Mouse (Mus musculus): ENCODE measurements around the gene Ift20. TPM values are rescaled to one million over a fixed set of nuclear protein-coding genes. Genes with fewer than 3 reads are reported as not detected.

The Ift20 gene
- polyA plus RNA-seq, 1 experiment from 2014 or later: 124 TPM

GRCm38 (mm10) chr11:78502909-78503650 is 33.1 kb upstream of the Ift20 start, which contains the start of gene Sebox:
TSS of gene Sebox (plus strand) at chr11:78503447.
- no peak for ATAC-seq

GRCm38 (mm10) chr11:78505430-78505829 is 30.7 kb upstream of the Ift20 start:
- Histone ChIP-seq H3K27ac (no peak overlapping the region), H3K4me1 (replicated peaks) (no peaks in the 10 kb centered on the region), H3K36me3 (peaks cover 47% of the 10 kb centered on the region), H3K4me3 (replicated peaks) (no peak overlapping the region), H3K4me2 (replicated peaks) (no peak overlapping the region), H3K27me3 (peaks cover under 1% of the 10 kb centered on the region; the same call in 1 of the 2 replicates), H3K9ac (replicated peaks) (no peak overlapping the region), H3K9me3 (no peaks in the 10 kb centered on the region)
- ATAC-seq: no peak
- 85% methylated on average over 3 of the region's 3 CpGs for WGBS

More at GRCm38 (mm10) chr11:78502909-78503650, 33.1 kb upstream of the Ift20 start, which contains the start of gene Sebox:
- 72% methylated on average over 7 of the region's 7 CpGs for WGBS
- Histone ChIP-seq H3K27ac (no peak within 1 kb of the TSS), H3K36me3 (peaks cover 29% of the 10 kb centered on the region), H3K9me3 (no peaks in the 10 kb centered on the region), H3K9ac (replicated peaks) (no peak within 1 kb of the TSS), H3K4me2 (replicated peaks) (no peak within 1 kb of the TSS), H3K4me1 (replicated peaks) (peaks cover 10% of the 10 kb centered on the region; the same call in 1 of the 2 replicates), H3K4me3 (replicated peaks) (no peak within 1 kb of the TSS), H3K27me3 (peaks cover 16% of the 10 kb centered on the region; the same call in 1 of the 2 replicates)

DNA sequence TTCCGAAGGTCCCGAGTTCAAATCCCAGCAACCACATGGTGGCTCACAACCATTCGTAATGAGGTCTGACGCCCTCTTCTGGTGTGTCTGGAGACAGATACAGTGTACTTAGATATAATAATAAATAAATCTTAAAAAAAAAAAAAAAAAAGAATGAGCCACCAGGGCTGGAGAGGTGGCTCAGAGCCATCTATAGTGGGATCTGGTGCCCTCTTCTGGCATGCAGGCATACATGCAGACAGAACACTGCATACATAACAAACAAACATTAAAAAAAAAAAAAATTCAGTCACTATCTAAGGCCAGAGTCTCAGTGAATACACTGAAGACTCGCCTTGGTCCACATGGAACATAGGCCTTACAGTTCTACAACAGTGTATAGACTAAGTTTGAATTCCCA is 27.0 kb upstream of the Ift20 start:
- WGBS: 83% methylated on average over 5 of the region's 5 CpGs
- ATAC-seq: no peak
- no peak overlapping the region for H3K4me3 ChIP-seq (replicated peaks)
- no peak overlapping the region for H3K27ac ChIP-seq
- H3K36me3 ChIP-seq: peaks cover 48% of the 10 kb centered on the region
- no peak overlapping the region for H3K4me2 ChIP-seq (replicated peaks)
- H3K9ac ChIP-seq (replicated peaks): no peak overlapping the region
- H3K9me3 ChIP-seq: no peaks in the 10 kb centered on the region
- H3K27me3 ChIP-seq: no peaks in the 10 kb centered on the region
- peaks cover 23% of the 10 kb centered on the region for H3K4me1 ChIP-seq (replicated peaks)

DNA sequence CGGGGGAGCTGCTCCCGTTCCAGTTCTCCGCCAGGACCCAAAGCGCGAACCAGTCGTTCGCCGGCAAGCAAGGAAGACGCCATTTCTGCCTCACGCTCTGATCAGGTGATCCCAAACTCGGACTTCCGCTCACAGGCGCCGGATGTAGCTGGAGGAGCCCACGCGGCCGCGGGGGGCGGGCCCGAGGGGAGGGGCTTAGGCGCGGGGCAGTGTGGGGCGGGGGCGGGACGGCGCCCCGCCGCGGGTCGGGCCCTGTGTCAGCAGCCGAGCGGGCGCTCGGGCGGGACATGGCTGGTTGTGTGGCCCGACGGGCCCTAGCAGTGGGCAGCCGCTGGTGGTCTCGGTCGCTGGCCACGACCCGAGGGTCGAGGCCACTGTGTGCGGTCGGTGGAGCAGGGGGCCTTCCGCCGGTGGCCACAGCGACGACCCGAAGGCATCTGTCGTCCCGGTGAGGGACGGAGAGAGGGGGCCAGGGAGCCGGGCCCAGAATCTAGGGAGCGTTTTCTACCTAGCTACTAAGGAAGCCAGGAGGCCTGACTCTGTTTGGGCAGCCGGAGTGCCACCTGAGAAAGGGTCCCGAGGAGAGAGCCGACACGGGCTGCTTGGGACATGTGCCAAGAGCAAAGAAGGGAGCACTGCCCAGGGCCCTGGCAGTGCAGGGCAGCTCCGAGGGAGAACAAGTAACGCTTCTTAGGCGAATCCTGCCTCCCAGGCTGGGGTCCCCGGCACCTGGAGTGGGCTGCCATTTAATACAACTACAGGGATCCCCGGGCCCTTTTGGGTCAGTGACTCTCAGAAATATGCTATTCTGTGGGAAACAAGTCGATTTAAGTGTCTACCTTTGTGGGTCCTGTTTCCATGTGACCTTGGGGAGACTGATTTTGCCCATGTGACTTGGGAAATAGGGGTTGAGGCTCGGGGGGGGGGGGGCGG is 23.9 kb upstream of the Ift20 start, which contains the start of the genes Tmem199 and Poldip2:
TSS of gene Tmem199 (minus strand) at position 148 of the 933 bp plus-strand sequence.
TSS of gene Poldip2 (plus strand) at position 169 of the 933 bp plus-strand sequence.
- Histone ChIP-seq H3K9ac (replicated peaks) (peak within 1 kb of the TSS; percentile 98), H3K27me3 (no peaks in the 10 kb centered on the region), H3K4me1 (replicated peaks) (peaks cover 23% of the 10 kb centered on the region), H3K4me2 (replicated peaks) (peak within 1 kb of the TSS; percentile 94), H3K36me3 (peaks cover 53% of the 10 kb centered on the region), H3K27ac (peak within 1 kb of the TSS; percentile 85), H3K9me3 (no peaks in the 10 kb centered on the region), H3K4me3 (replicated peaks) (peak within 1 kb of the TSS; percentile 89)
- peak; percentile 95 for ATAC-seq
- WGBS: under 1% methylated on average over 67 of the region's 67 CpGs

DNA sequence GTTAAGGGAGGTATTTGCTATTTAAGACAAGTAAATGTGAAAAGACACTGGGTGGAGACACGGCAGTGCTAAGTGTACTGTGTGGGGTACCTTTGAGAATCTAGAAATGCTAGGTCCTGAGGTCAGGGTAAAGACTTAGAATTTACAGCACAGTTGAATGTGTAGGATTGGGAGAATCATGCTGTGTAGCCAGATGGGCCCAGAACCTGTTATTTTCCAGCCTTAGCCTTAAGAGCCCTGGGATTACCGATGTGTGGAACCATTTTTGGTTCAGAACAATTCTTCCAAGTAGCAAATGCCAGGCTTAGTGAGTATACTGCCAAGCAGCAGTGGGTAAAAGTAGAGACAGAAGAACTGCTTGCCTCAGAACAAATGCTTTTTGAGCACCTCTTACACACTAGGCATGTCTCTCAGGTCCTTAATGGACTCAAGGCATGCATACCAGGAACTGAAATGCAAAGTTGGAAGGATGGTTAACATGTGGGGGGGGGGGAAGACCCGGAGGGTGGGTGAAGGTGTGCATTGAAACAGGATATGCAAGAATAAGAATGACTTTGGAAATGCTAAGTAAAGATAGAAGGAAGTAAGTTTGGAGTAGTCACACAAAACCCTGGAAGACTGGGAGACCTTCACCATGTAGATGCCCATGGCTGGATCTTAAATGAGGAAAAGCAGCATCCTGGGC is 22.9 kb upstream of the Ift20 start:
- ATAC-seq: no peak
- H3K27ac ChIP-seq: no peak overlapping the region
- H3K9ac ChIP-seq (replicated peaks): peak overlapping the region; percentile 98
- H3K27me3 ChIP-seq: no peaks in the 10 kb centered on the region
- H3K9me3 ChIP-seq: no peaks in the 10 kb centered on the region
- peaks cover 52% of the 10 kb centered on the region for H3K36me3 ChIP-seq
- 85% methylated on average over 3 of the region's 3 CpGs for WGBS
- peak overlapping the region; percentile 94 for H3K4me2 ChIP-seq (replicated peaks)
- peaks cover 23% of the 10 kb centered on the region for H3K4me1 ChIP-seq (replicated peaks)
- H3K4me3 ChIP-seq (replicated peaks): peak overlapping the region; percentile 89

DNA sequence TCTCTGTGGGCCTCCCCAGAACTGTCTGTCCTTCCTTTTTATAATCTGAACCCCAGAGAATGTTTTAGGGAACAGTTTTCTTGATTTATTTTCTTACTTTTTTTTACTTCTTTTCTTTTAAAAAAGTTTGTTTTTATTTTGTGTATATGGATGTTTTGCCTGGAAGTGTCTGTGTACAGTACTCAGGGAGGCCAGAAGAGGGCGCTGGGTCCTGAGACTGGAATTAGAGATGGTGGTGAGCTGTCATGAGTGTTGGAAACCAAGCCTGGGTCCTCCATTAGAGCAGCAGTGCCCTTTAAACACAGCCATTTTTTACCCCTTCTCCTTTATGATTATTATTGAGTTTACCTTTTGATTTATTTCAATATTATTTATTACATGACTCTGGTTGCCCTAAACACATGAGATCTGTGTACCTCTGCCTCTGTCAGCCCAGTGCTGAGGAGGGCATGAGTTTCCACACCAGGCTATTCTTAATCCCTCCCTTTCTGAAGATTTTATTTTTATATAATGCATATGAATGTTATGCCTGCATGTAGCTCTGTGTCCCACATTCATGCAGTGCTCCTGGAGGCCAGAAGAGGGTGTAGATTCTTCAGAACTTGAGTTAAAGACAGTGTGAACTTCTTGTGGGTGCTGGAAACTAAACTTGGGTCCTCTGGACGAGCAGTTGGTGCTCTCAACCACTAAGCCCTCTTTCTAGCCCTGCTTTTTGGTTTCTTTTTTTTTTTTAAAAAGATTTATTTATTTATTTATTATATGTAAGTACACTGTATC is 20.4 kb upstream of the Ift20 start:
- H3K4me3 ChIP-seq (replicated peaks): no peak overlapping the region
- H3K9ac ChIP-seq (replicated peaks): no peak overlapping the region
- H3K27me3 ChIP-seq: no peaks in the 10 kb centered on the region
- no peak for ATAC-seq
- H3K27ac ChIP-seq: no peak overlapping the region
- peaks cover 22% of the 10 kb centered on the region for H3K4me1 ChIP-seq (replicated peaks)
- 83% methylated on average over 2 of the region's 2 CpGs for WGBS
- no peak overlapping the region for H3K4me2 ChIP-seq (replicated peaks)
- peaks cover 61% of the 10 kb centered on the region for H3K36me3 ChIP-seq
- no peaks in the 10 kb centered on the region for H3K9me3 ChIP-seq

- no peak for ATAC-seq
- Histone ChIP-seq H3K4me2 (replicated peaks) (no peak overlapping the region), H3K9me3 (no peaks in the 10 kb centered on the region), H3K36me3 (peaks cover 93% of the 10 kb centered on the region), H3K9ac (replicated peaks) (no peak overlapping the region), H3K4me3 (replicated peaks) (no peak overlapping the region), H3K4me1 (replicated peaks) (no peaks in the 10 kb centered on the region), H3K27ac (no peak overlapping the region), H3K27me3 (no peaks in the 10 kb centered on the region)
- 86% methylated on average over 10 of the region's 10 CpGs for WGBS
These were observed 17.2 kb upstream of the Ift20 start for GRCm38 (mm10) chr11:78518931-78519330.

GRCm38 (mm10) chr11:78521880-78522279 is 14.3 kb upstream of the Ift20 start:
- no peak overlapping the region for H3K9ac ChIP-seq (replicated peaks)
- no peak overlapping the region for H3K4me2 ChIP-seq (replicated peaks)
- H3K36me3 ChIP-seq: peaks cover 95% of the 10 kb centered on the region
- ATAC-seq: no peak
- no peak overlapping the region for H3K4me3 ChIP-seq (replicated peaks)
- no peaks in the 10 kb centered on the region for H3K27me3 ChIP-seq
- H3K9me3 ChIP-seq: no peaks in the 10 kb centered on the region
- 93% methylated on average over 3 of the region's 3 CpGs for WGBS
- no peak overlapping the region for H3K27ac ChIP-seq
- H3K4me1 ChIP-seq (replicated peaks): no peaks in the 10 kb centered on the region

DNA sequence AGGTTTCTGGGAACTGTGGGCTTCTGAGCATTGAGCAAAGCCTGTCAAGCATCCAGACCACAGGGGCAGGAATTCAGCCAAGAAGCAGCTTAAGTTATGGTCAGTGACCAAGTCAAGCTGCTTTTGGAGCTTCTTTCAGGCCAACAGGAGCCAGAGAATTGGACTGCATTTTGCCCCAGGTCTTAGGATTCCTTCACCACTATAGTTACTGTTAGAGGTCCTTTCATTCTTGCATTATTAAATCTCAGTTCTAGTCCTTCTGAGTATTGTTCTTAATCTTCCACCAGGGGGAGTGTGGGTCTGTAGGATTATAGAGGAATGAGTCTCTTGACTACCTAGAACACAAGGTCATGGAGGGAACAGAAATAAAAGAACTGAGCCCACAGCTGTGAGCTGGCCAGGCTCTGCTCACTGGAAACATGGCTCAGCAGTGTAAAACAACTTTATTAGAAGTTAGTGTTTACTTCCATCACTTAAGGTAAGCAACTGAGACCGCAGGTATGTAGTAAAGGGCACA is 13.6 kb upstream of the Ift20 start:
- Histone ChIP-seq H3K9me3 (no peaks in the 10 kb centered on the region), H3K27ac (no peak overlapping the region), H3K27me3 (no peaks in the 10 kb centered on the region), H3K4me3 (replicated peaks) (no peak overlapping the region), H3K9ac (replicated peaks) (no peak overlapping the region), H3K36me3 (peaks cover 99% of the 10 kb centered on the region), H3K4me2 (replicated peaks) (no peak overlapping the region), H3K4me1 (replicated peaks) (no peaks in the 10 kb centered on the region)
- 89% methylated on average over 1 of the region's 1 CpGs for WGBS
- no peak for ATAC-seq

- no peaks in the 10 kb centered on the region for H3K4me1 ChIP-seq (replicated peaks)
- no peak for ATAC-seq
- no peaks in the 10 kb centered on the region for H3K27me3 ChIP-seq
- WGBS: 84% methylated on average over 9 of the region's 9 CpGs
- peaks cover 99% of the 10 kb centered on the region for H3K36me3 ChIP-seq
- no peaks in the 10 kb centered on the region for H3K9me3 ChIP-seq
- H3K4me2 ChIP-seq (replicated peaks): no peak overlapping the region
- no peak overlapping the region for H3K4me3 ChIP-seq (replicated peaks)
- no peak overlapping the region for H3K9ac ChIP-seq (replicated peaks)
- H3K27ac ChIP-seq: no peak overlapping the region
These were observed 12.8 kb upstream of the Ift20 start for GRCm38 (mm10) chr11:78523241-78523955.
